Mouse (Mus musculus) ES-Bruce4 (cell line): ENCODE measurements around the gene Bricd5. TPM values are rescaled to one million over a fixed set of nuclear protein-coding genes. Genes with fewer than 3 reads are reported as not detected.
"Not testable (repeated sequence)": the region's sequence is repeated elsewhere in the genome, so short reads cannot be mapped to it uniquely, and the experiment has no call there.

Experiments
- H3K27ac ChIP-seq: 2 replicates; pipeline ENCODE4 v1.5.1; 2012; ENCODE audit warnings: low read length, inconsistent platforms; ENCODE audit not compliant: insufficient read depth
- H3K27me3 ChIP-seq: 2 replicates; pipeline ENCODE4 v1.6.1; 2012; ENCODE audit warnings: mild to moderate bottlenecking, low read length, inconsistent platforms; ENCODE audit not compliant: control insufficient read depth, poor library complexity, insufficient read depth, severe bottlenecking
- H3K36me3 ChIP-seq: 2 replicates; pipeline ENCODE4 v1.6.1; 2012; ENCODE audit warnings: inconsistent platforms, mild to moderate bottlenecking, low read length, moderate library complexity; ENCODE audit not compliant: control insufficient read depth, poor library complexity, insufficient read depth, severe bottlenecking
- H3K4me1 ChIP-seq: one replicate; pipeline ENCODE4 v1.8.1; 2011; ENCODE audit warnings: low read length; ENCODE audit not compliant: control insufficient read depth, insufficient read depth
- H3K4me3 ChIP-seq: 2 replicates; pipeline ENCODE4 v1.5.1; 2011; ENCODE audit warnings: low read depth, mild to moderate bottlenecking, low read length
- H3K9ac ChIP-seq: 2 replicates; pipeline ENCODE4 v1.6.1; 2012; ENCODE audit warnings: low read depth, mild to moderate bottlenecking, inconsistent platforms; ENCODE audit not compliant: poor library complexity, severe bottlenecking
- H3K9me3 ChIP-seq: replicated peaks from 2 replicates; pipeline ENCODE4 v1.6.1; 2012; ENCODE audit warnings: mild to moderate bottlenecking, low read length, inconsistent platforms; ENCODE audit not compliant: control insufficient read depth, poor library complexity, insufficient read depth, severe bottlenecking
- CTCF ChIP-seq: IDR thresholded peaks from one replicate; pipeline ENCODE4 v1.8.1; 2011; ENCODE audit warnings: low read depth, low read length
- EP300 ChIP-seq: IDR thresholded peaks from 2 replicates; pipeline ENCODE4 v1.6.1; 2011; ENCODE audit warnings: low read depth, low read length; ENCODE audit not compliant: insufficient read depth
- POLR2A ChIP-seq: IDR thresholded peaks from one replicate; pipeline ENCODE4 v1.8.1; 2011; ENCODE audit warnings: low read length; ENCODE audit not compliant: insufficient read depth
- polyA plus RNA-seq: library from polyadenylated mRNA; stranded (reverse); fragments of >200 nt; gene quantifications from 2 replicates; pipeline ENCODE4 v1.2.4, GENCODE M21; 2011; ENCODE audit warnings: low read depth; ENCODE audit not compliant: missing spikeins, insufficient read depth, insufficient read length

Bricd5 gene
- polyA plus RNA-seq: not detected in 2 replicates

DNA sequence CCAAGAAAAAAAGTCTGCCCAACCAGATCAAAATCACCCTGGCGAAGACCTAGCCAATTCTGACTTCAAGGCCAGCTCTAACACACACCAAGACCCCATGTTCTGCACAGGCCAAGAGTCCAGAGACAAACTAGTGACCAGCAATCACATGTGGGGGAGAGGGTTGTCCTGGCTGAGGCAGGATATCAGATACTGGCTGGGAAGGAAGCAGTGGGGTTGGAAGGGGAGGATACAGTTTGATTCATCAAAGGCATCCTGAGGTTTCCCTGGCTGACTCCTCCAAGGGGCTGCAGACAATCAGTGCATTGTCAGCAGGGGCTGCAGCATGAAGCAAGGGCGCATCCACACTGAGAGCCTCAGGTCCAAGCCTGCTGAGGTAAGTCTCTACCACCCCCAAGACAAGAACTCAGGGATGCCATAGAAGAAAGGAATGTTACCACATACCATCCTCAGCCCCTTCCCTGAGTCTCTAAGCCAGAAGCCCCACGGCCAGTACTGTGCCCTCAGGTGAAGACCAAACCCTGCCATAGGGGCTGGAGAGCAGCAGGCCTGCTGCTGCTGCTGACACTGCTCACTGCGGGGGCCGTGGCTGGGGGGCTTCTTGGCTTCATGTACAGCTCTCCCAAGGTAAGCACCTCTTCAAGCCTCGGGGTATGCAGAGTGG lies at the start of gene Bricd5:
Gene Bricd5 (plus strand): TSS at position 273 of the 664 bp plus-strand sequence.
- H3K9me3 ChIP-seq: no peaks in the 10 kb centered on the region
- H3K4me1 ChIP-seq: peaks cover 1% of the 10 kb centered on the region
- H3K36me3 ChIP-seq: peaks cover 5% of the 10 kb centered on the region; the same call in 1 of the 2 replicates
- no peak within 1 kb of the TSS for H3K9ac ChIP-seq
- no peaks in the 10 kb centered on the region for H3K27me3 ChIP-seq
- H3K4me3 ChIP-seq: no peak within 1 kb of the TSS
- TF ChIP-seq POLR2A (no peak), CTCF (no peak), EP300 (no peak)
- no peak within 1 kb of the TSS for H3K27ac ChIP-seq

DNA sequence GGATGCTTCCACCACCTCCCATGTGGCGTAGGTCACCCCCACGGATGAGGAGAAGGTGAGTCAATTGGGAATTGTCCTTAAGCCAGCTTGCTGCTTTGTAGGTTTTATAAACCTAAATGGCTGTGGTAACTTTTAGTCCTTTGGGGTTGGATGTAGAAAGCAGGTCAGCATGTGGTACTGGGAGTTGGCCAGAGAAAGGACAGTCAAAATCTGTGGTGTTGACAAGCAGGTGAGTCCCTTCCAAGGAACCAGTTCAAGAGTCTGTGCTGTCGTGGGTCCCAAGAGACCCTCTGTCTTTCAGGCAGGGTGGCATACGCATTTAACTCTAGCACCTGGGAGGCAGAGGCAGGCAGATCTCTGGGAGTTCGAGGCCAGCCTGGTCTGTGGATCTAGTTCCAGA lies 49.2 kb upstream of the Bricd5 start:
- Histone ChIP-seq H3K4me1 (no peaks in the 10 kb centered on the region), H3K9me3 (no peaks in the 10 kb centered on the region), H3K27ac (no peak overlapping the region), H3K36me3 (peaks cover 52% of the 10 kb centered on the region), H3K9ac (no peak overlapping the region), H3K27me3 (no peaks in the 10 kb centered on the region), H3K4me3 (no peak overlapping the region)
- no peak for TF ChIP-seq CTCF
- TF ChIP-seq POLR2A: no peak
- TF ChIP-seq EP300: no peak

DNA sequence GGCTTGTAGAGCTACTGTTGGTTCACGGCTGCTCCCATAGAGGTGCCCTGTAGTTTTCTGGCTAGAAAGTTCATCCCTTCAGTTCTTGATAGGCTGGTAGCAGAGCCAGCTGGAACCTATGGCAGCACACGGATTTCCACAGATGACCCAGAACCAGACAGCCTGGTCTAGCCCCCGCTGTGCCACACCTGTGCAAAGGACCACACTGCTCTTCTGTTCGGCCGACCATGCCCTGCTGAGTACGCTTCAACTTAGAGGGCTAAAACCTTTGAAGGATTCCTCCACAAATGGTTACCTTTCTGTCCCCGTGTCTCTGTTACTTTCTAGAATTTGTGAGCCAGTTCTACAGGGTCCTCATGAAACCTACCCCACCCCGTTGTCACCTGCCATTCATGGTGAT lies 48.4 kb upstream of the Bricd5 start:
- not testable (repeated sequence) for H3K9ac ChIP-seq, H3K4me3 ChIP-seq, H3K9me3 ChIP-seq, H3K4me1 ChIP-seq, H3K27ac ChIP-seq, H3K27me3 ChIP-seq
- peaks cover 44% of the 10 kb centered on the region for H3K36me3 ChIP-seq

DNA sequence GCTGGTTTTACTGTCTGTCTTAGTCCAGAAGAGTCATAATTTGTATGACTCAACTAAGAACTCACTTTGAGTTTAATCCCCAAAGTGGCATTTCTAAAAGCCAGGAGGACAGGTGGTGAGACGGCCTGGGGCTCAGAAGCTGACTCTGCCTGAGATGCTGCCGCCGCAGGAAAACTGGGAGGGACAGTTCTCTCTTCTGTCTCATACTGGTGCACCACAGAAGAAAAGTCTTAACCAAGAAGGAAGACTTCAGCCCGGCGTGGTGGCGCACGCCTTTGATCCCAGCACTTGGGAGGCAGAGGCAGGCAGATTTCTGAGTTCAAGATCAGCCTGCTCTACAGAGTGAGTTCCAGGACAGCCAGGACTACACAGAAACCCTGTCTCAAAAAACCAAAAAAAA lies 47.8 kb upstream of the Bricd5 start:
- H3K27me3 ChIP-seq: no peaks in the 10 kb centered on the region
- H3K9ac ChIP-seq: no peak overlapping the region
- H3K9me3 ChIP-seq: no peaks in the 10 kb centered on the region
- H3K4me3 ChIP-seq: no peak overlapping the region
- no peaks in the 10 kb centered on the region for H3K4me1 ChIP-seq
- peaks cover 38% of the 10 kb centered on the region for H3K36me3 ChIP-seq
- TF ChIP-seq POLR2A (no peak), EP300 (no peak), CTCF (no peak)
- H3K27ac ChIP-seq: no peak overlapping the region

DNA sequence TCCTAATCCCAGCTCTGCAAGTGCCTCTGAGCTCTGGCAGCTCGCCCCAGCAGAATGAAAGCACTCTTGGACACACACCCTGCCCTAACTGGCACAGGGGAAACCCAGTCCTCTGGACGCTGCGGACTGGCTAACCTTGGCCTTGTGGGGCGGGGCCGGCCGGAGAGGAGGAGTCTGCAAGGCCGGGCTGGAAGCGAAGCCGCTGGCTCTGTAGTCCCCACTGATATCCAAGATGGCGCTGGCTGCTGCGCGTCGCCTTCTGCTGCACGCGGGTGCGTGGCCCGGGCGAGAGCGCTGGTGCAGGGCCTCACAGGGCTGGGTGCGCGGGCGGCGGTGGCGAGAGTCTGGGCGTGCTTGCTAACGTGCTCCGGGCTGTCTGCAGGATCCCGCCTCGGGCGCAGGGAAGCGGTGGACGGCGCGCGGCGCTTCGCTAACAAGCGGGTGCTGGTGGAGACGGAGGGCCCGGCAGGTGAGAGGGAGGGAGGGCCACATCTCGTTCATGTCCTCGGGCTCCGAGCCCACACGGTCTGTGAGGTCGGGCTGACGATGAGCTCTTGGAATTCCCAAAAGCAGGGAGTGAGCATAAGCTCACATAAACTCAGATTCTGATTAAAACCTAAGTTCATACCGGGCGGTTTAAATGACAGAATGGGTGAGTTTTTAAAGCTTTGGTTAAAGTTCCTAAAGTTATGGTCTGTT lies 47.1 kb upstream of the Bricd5 start, which contains the start of gene Eci1:
Gene Eci1 (plus strand): TSS at position 171 of the 699 bp plus-strand sequence.
- Histone ChIP-seq H3K9me3 (no peaks in the 10 kb centered on the region), H3K9ac (peak within 1 kb of the TSS; percentile 90), H3K36me3 (peaks cover 31% of the 10 kb centered on the region), H3K4me1 (no peaks in the 10 kb centered on the region), H3K27me3 (no peaks in the 10 kb centered on the region), H3K27ac (peak within 1 kb of the TSS; percentile 66; the same call in 1 of the 2 replicates), H3K4me3 (peak within 1 kb of the TSS; percentile 91)
- TF ChIP-seq POLR2A (peak; percentile 75), CTCF (no peak)

DNA sequence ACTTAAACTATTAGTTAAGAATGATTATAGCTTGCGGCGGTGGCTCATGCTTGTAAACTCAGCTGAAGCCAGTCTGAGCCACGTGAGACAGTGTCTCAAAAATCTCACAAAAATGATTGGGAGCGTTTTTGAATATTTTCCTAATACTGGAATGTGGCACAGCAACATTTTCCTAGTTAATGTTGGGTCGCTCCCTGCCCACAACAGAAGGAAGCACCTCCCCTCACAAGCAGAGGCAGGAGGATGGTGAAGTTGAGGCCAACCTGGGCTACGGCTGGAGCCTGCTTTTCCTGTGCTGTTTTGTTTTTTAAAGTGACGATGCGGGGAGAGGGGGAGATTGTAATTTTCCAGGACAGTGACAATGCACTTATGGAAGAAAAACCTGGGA lies 46.5 kb upstream of the Bricd5 start:
- peak overlapping the region; percentile 66; the same call in 1 of the 2 replicates for H3K27ac ChIP-seq
- TF ChIP-seq POLR2A (no peak), CTCF (no peak), EP300 (no peak)
- no peaks in the 10 kb centered on the region for H3K4me1 ChIP-seq
- H3K27me3 ChIP-seq: no peaks in the 10 kb centered on the region
- peaks cover 25% of the 10 kb centered on the region for H3K36me3 ChIP-seq
- H3K9me3 ChIP-seq: no peaks in the 10 kb centered on the region
- peak overlapping the region; percentile 91 for H3K4me3 ChIP-seq
- peak overlapping the region; percentile 90 for H3K9ac ChIP-seq
